Mouse (Mus musculus) forebrain, postnatal 0 days (tissue): ENCODE measurements around the gene Kidins220. TPM values are rescaled to one million over a fixed set of nuclear protein-coding genes. Genes with fewer than 3 reads are reported as not detected.

Experiments used
- ATAC-seq: fragments of 200-750 bp; cut with Nextera tagmentation; 2 replicates; pipeline ENCODE4 v1.8.0; 2017; ENCODE audit warnings: mild to moderate bottlenecking, moderate library complexity
- DNase-seq: peaks from one replicate; pipeline ENCODE4 v3.0.0-alpha.2; 2015
- H3K27ac ChIP-seq: fragments of 300-500 bp; sonication (generic); 2 replicates; pipeline ENCODE4 v1.5.1; 2014; ENCODE audit warnings: low read depth, mild to moderate bottlenecking, antibody characterized with exemption, low read length, moderate library complexity, mixed read lengths
- H3K27me3 ChIP-seq: fragments of 300-500 bp; sonication (generic); 2 replicates; pipeline ENCODE4 v1.6.1; 2014; ENCODE audit warnings: mild to moderate bottlenecking, low read length, mixed read lengths; ENCODE audit not compliant: insufficient read depth
- H3K36me3 ChIP-seq: fragments of 300-500 bp; sonication (generic); 2 replicates; pipeline ENCODE4 v1.6.1; 2014; ENCODE audit warnings: mild to moderate bottlenecking, moderate library complexity; ENCODE audit not compliant: insufficient read depth
- H3K4me1 ChIP-seq: fragments of 300-500 bp; sonication (generic); 2 replicates; pipeline ENCODE4 v1.6.1; 2014; ENCODE audit warnings: antibody characterized with exemption; ENCODE audit not compliant: insufficient read depth
- H3K4me2 ChIP-seq: fragments of 300-500 bp; sonication (generic); 2 replicates; pipeline ENCODE4 v1.6.1; 2014; ENCODE audit warnings: low read depth, mild to moderate bottlenecking, moderate library complexity
- H3K4me3 ChIP-seq: fragments of 300-500 bp; sonication (generic); 2 replicates; pipeline ENCODE4 v1.5.1; 2014; ENCODE audit warnings: low read depth, low read length, mixed read lengths
- H3K9ac ChIP-seq: fragments of 300-500 bp; sonication (generic); 2 replicates; pipeline ENCODE4 v1.6.1; 2014; ENCODE audit warnings: mild to moderate bottlenecking
- H3K9me3 ChIP-seq: fragments of 300-500 bp; sonication (generic); 2 replicates; pipeline ENCODE4 v1.6.1; 2016; ENCODE audit warnings: low read length
- CTCF ChIP-seq: sonication (generic); IDR thresholded peaks from 2 replicates; pipeline ENCODE4 v1.5.1; 2016; ENCODE audit warnings: antibody characterized with exemption, control low read depth, low read depth
- WGBS: fragments of 180-500 bp; shearing (Covaris S2); extraction: QIAGEN DNeasy Blood & Tissue Kit; methylation state at CpG from one replicate; pipeline ENCODE4 v1.1.7; 2014; 5-methylcytosine and 5-hydroxymethylcytosine counted together
- polyA plus RNA-seq: library from polyadenylated mRNA; unstranded; fragments of >200 nt; fragmentation: Nextera tagmentation; extraction: Ambion mirVana; gene quantifications from 2 replicates; pipeline ENCODE4 v1.2.1, GENCODE M21; 2015
- total RNA-seq: library from RNA; depleted of rRNA; stranded (reverse); fragments of >200 nt; gene quantifications from 2 replicates; pipeline ENCODE4 v1.2.3, GENCODE M21; 2014; rRNA removed

Gene Kidins220
- total and polyA plus RNA-seq, 2 experiments from 2014 or later, result 103 to 394 TPM

GRCm38 (mm10) chr12:25109971-25110681, 135.4 kb downstream of the Kidins220 start:
- DNase-seq (no peak), ATAC-seq (peak; percentile 25; the same call in 1 of the 2 replicates)
- no peak overlapping the region for H3K4me3 ChIP-seq
- H3K4me2 ChIP-seq, result no peak overlapping the region
- TF ChIP-seq CTCF, result no peak
- H3K27ac ChIP-seq, result no peak overlapping the region
- H3K9ac ChIP-seq, result no peak overlapping the region
- WGBS, result 49% methylated on average over 7 of the region's 7 CpGs
- no peaks in the 10 kb centered on the region for H3K9me3 ChIP-seq
- no peaks in the 10 kb centered on the region for H3K4me1 ChIP-seq
- no peaks in the 10 kb centered on the region for H3K36me3 ChIP-seq
- H3K27me3 ChIP-seq, result no peaks in the 10 kb centered on the region

GRCm38 (mm10) chr12:25110682-25111078, 136.0 kb downstream of the Kidins220 start:
- no peak for ATAC-seq
- Histone ChIP-seq H3K9ac (no peak overlapping the region), H3K4me2 (no peak overlapping the region), H3K9me3 (no peaks in the 10 kb centered on the region), H3K27ac (no peak overlapping the region), H3K36me3 (no peaks in the 10 kb centered on the region), H3K4me3 (no peak overlapping the region), H3K4me1 (no peaks in the 10 kb centered on the region), H3K27me3 (no peaks in the 10 kb centered on the region)
- 87% methylated on average over 7 of the region's 7 CpGs for WGBS
- TF ChIP-seq CTCF, result no peak
- DNase-seq, result no peak

Other genes starting within 250 kb of the Kidins220 start
- 60.2 and 69.3 TPM in 2 replicates for gene Mboat2, start 144.0 kb upstream of the Kidins220 start, total RNA-seq
- gene Mboat2, start 144.0 kb upstream of the Kidins220 start, polyA plus RNA-seq, result 54.0 and 73.2 TPM in 2 replicates
- gene Id2, start 122.2 kb downstream of the Kidins220 start, total RNA-seq, result 239 and 261 TPM in 2 replicates
- gene Id2, start 122.2 kb downstream of the Kidins220 start, polyA plus RNA-seq, result 515 and 851 TPM in 2 replicates